Mouse (Mus musculus) c-Kit-positive CD71-negative TER-119-negative erythroid progenitor cells, embryonic 14.5 days (primary cell): ENCODE results near the gene Med31.

Experiments used
- DNase-seq: peaks from one replicate; pipeline ENCODE4 v3.0.0-alpha.2; 2013; ENCODE audit warnings: low read depth

Med31 gene

GRCm38 (mm10) chr11:72215410-72215797, at the start of gene Med31:
Gene Med31 (minus strand): TSS chr11:72215592.
- DNase-seq = no peak

GRCm38 (mm10) chr11:72256441-72256840, 41.0 kb upstream of the Med31 start:
- no peak for DNase-seq

DNA sequence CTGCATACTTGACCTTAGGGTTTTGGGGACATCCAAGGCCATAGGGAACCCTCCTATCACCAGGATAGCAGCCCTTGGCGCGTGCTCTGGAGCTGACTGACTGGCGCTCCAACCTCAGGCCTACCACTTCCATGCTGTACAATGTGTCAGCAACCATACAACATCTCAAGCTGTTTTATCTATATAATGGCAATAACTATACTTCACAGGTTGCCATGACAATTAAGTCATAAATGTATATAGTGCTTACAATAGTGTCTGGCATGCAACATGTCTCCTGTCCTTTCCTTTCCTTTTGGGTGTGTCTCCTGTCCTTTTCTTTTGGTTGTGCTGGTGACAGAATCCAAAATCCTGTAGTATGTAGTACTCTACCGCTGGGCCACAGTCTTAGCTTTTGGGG, 40.2 kb upstream of the Med31 start:
- DNase-seq = no peak

DNA sequence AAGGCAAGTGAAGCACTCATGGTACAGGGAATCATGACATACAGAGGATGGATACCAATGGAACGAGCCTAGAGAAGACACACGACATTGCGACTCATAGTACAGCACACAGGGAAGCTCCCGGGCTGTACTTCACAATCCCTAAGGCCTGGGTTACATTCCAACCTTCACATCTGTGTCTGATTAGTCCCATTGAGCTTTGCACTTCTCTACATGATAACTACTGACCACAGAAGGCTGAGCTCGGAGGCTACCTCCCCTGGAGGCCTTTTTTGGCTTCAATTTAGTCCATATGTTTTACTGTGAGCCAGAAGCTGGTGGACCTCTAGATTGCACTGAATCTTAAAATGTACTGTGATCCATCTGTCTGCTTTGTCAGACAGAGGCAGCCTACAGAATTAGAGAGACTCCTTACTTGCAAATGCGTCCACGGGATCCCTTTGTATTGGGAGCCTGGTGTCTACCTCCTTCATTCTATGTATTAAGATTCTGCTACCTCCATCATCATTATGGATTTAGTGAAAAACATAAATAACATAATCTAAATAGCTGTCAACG, 29.9 kb upstream of the Med31 start:
- DNase-seq = no peak

GRCm38 (mm10) chr11:72240062-72240860, 24.9 kb upstream of the Med31 start:
- no peak for DNase-seq

GRCm38 (mm10) chr11:72234013-72234412, 18.6 kb upstream of the Med31 start:
- no peak for DNase-seq

GRCm38 (mm10) chr11:72232991-72233390, 17.6 kb upstream of the Med31 start:
- DNase-seq = no peak

DNA sequence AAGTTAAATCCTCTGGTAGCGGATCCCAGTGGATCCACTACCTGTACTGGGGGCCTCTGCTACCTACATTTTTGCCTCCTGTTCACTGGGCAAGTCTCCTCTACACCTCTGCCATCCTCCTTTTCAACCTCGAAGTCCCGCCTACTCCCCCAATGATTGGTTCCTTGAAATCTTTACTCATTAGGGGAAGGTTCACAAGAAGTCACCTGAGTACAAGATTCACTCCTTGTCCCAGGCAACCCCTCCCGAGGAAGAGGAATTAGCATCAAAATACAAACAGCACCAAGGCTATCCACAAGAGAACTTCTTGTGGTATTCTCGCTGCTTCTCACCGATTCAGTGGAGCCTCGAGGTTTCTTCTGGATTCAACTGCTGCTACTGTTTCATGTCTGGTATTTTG, 16.7 kb upstream of the Med31 start:
- no peak for DNase-seq

DNA sequence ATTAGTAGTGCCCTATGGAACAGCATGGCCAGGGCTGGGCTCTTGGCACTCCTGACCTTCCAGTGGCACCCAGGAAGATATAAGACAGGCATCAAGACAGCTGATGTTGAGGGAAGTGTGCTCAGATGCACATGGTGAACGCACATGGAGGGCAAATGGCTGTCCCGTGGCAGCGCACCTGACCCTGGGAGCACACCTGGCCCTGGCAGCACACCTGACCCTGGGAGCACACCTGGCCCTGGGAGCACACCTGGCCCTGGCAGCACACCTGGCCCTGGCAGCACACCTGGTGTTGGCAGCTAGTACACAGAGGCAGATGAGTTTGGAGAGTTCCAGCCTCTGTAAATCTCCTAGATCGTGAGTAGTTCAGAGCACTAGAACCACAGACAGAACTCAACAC, 13.1 kb upstream of the Med31 start:
- DNase-seq = no peak

GRCm38 (mm10) chr11:72226901-72227300, 11.5 kb upstream of the Med31 start:
- no peak for DNase-seq

GRCm38 (mm10) chr11:72226020-72226791, 10.8 kb upstream of the Med31 start:
- no peak for DNase-seq

- DNase-seq = peak; percentile 47
Measured at GRCm38 (mm10) chr11:72224865-72225264, 9.5 kb upstream of the Med31 start.

DNA sequence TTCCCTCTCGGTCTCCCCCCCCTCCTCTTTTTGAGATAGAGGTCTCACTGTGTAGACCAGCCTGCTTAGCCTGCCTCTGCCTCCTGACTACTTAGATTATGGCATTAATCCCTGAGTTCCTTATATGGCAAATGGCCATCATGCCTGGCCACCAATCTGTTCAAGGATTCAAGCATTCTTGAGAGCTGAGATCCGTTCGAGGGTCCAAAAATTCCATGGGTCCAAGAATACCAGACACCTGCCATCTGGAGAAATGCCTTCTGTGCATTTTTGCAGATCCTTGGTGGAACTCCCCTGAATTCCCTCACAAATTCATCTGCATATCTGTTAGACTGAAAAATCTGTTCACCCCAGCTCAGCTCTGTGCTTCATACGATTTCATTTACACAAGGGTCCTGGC, 8.0 kb upstream of the Med31 start:
- DNase-seq = no peak

DNA sequence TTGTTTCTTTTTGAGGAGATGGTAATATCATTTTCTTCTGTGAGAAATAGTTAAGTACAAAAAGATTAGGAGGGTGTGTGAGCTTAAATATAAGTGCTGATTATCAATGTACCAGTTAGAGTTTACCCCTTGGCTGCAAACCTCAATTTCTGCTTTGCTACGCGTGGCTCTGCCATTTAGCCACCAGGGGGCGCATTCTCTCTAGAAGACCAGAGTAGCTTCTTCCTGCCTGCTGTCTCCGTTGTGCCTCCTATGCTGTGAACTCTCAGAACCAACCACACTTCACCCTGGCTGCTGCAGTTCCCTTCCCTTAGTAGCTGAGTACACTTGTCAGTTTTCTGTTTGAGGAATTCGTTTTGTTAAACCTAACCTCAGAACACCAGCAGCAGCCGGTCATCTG, 5.9 kb upstream of the Med31 start:
- DNase-seq = peak; percentile 73

DNA sequence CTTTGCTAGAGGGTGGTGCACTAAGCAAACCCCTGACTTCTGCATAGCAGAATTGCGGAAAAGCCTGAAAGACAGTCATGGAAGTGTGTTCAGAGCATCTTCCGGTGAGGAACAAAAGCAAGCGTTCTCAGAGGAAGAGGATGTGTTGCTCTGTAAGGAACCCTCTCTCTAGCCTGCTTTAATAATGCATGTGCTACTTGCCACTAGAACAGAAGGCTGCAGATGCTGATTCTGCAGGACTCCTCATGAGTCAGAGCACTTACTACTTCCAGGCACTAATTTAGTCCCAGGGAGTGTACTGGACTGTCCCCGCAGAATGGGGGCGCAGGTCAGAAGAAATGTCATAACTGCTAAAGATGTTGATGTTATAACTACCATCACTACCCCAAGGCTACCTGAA, 1.7 kb upstream of the Med31 start:
- no peak for DNase-seq

DNA sequence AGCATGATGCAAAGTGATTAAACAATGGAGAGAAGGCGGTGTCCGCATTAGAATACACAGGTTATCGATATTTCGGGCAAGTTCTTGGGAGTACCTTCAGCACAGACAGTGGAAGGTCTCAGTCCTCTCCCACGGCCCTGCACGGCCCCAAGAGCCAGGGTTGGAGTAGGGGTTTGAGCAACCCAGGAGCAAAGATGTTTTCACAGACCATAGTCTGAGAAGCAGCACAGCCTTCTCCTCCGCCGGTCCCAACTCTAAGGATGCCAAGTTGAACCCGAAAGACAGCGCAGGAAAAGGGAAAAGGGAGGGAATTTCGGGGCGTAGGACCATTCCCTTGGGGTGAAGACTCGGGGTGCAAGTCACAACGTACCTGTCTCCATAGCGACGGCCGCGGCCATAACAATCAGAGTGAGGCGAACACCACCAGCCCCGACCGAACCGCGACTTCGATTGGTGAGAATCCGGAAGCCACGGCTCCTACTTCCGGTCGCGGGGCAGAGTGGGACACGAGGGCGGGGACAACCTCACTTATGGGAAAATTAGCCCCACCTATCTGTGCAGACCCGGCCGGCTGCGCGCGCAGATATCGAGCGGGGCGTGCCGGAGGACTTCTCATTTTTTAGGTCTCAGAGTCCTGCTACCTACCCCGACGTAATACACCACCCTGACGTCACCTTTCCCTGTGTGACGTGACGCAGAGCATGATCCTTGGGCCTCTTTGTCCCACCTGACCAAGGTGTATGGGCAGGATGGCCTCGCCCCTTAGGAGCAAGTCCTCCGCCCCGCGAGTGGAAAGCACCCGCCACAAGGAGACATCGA, 592 bp downstream of the Med31 start:
- peak; percentile 94 for DNase-seq

GRCm38 (mm10) chr11:72207834-72208377, 7.5 kb downstream of the Med31 start:
- no peak for DNase-seq

GRCm38 (mm10) chr11:72207204-72207833, 8.1 kb downstream of the Med31 start, which contains the start of the genes 4933427D14Rik and Txndc17:
Gene 4933427D14Rik (minus strand): TSS chr11:72207459.
Gene Txndc17 (plus strand): TSS chr11:72207547.
- peak; percentile 81 for DNase-seq

GRCm38 (mm10) chr11:72206341-72207203, 8.8 kb downstream of the Med31 start, which contains the start of gene Gm43951:
Gene Gm43951 (minus strand): TSS chr11:72206840.
- no peak for DNase-seq

DNA sequence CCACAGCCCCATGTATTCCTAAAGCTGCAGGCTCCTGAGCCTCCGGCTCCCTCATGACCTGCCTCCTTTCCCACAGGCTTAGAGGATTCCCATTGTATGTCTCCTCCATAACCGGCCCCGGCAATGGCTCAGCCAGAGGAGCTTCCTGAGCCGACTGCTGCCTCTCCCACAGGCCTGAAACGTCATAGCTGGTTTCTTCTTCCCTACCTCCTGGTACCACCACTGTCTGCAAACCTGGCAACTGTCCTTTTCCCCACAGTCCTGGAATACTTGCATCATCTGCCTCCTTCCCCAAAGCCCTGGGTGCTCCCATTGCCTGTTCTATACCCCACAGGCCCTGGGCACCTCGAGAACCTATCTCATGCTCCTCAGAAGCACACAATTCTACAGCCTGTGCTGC, 10.1 kb downstream of the Med31 start:
- DNase-seq = no peak
